23 mouse cellular contexts compared by ENCODE assay signal in genomic region chr8:86848401-86848800, GRCm38 (mm10). TPM values are rescaled to one million over a fixed set of nuclear protein-coding genes. Genes with fewer than 3 reads are reported as not detected.
DNase-seq lines count a peak whose midpoint lies in the region; ATAC-seq and TF ChIP-seq lines count a peak whose summit lies in the region.
"Had no signal": no experiment of that assay in that cellular context is flagged by ENCODE, and none has a peak within 500 bp of the region (broad histone marks: within the 10 kb centered on the region; RNA-seq: fewer than 3 reads in every experiment).

No protein-coding gene starts in this region.

- H3K4me3 ChIP-seq in embryonic facial prominence, embryonic 12.5 days: no peak overlapping the region
- H3K4me3 ChIP-seq in embryonic facial prominence, embryonic 10.5 days: no peak overlapping the region
- no peak overlapping the region for H3K4me3 ChIP-seq in liver, adult 2 months (ENCODE audit: insufficient read depth, low read depth, low read length)
- no peak overlapping the region for H3K4me3 ChIP-seq in liver, postnatal 0 days (ENCODE audit: low read depth, low read length)
- H3K4me3 ChIP-seq: erythroblast, embryonic 14.5 days; forebrain, embryonic 10.5 days; forebrain, embryonic 12.5 days had no signal

- 0 out of 2 replicates have a peak overlapping the region, but pooled peaks have one; percentile 30 for H3K27ac ChIP-seq in embryonic facial prominence, embryonic 12.5 days
- no peak overlapping the region for H3K27ac ChIP-seq in embryonic facial prominence, embryonic 10.5 days (replicated peaks)
- no peak overlapping the region for H3K27ac ChIP-seq in liver, adult 2 months (replicated peaks; ENCODE audit: insufficient read depth, low read depth, low read length)
- H3K27ac ChIP-seq in liver, postnatal 0 days (ENCODE audit: low read depth): no peak overlapping the region
- H3K27ac ChIP-seq: forebrain, embryonic 10.5 days; forebrain, embryonic 12.5 days had no signal

- no peak for ATAC-seq in embryonic facial prominence, embryonic 12.5 days (ENCODE audit: insufficient number of reproducible peaks, insufficient read depth, low FRiP score, low TSS enrichment)
- ATAC-seq in liver, postnatal 0 days: no peak
- ATAC-seq: activated CD4-positive, CD25-positive, alpha-beta regulatory T cell, adult 4 months; CD4-positive, CD25-positive, alpha-beta regulatory T cell, adult 4 months; forebrain, embryonic 14.5 days; forebrain, embryonic 16.5 days; Patski had no signal

- no peak for TF ChIP-seq CTCF in liver, adult 2 months (IDR thresholded peaks at IDR 0.05; ENCODE audit: low read depth, low read length)
- no peak for TF ChIP-seq CTCF in liver, postnatal 0 days (IDR thresholded peaks at IDR 0.05; ENCODE audit: low read depth)

- H3K9me3 ChIP-seq in embryonic facial prominence, embryonic 12.5 days: no peaks in the 10 kb centered on the region
- no peaks in the 10 kb centered on the region for H3K9me3 ChIP-seq in embryonic facial prominence, embryonic 10.5 days
- no peaks in the 10 kb centered on the region for H3K9me3 ChIP-seq in liver, postnatal 0 days (ENCODE audit: low read length)
- H3K9me3 ChIP-seq: forebrain, embryonic 10.5 days; forebrain, embryonic 12.5 days; G1E had no signal

- no peaks in the 10 kb centered on the region for H3K27me3 ChIP-seq in embryonic facial prominence, embryonic 12.5 days
- H3K27me3 ChIP-seq in embryonic facial prominence, embryonic 10.5 days (replicated peaks; ENCODE audit: low read depth, poor library complexity, severe bottlenecking): no peaks in the 10 kb centered on the region
- H3K27me3 ChIP-seq in liver, adult 2 months (ENCODE audit: control insufficient read depth, insufficient read depth, low read length): no peaks in the 10 kb centered on the region
- H3K27me3 ChIP-seq in liver, postnatal 0 days (ENCODE audit: insufficient read depth, low read length): no peaks in the 10 kb centered on the region
- H3K27me3 ChIP-seq: CH12.LX; forebrain, embryonic 12.5 days; Patski had no signal

- no peaks in the 10 kb centered on the region for H3K79me2 ChIP-seq in liver, adult 2 months (ENCODE audit: control insufficient read depth, insufficient read depth, low read length)

- DNase-seq in adrenal gland, adult 2 months: peak; percentile 64
- no peak for DNase-seq in adrenal gland, postnatal 10 days
- no peak for DNase-seq in embryonic facial prominence, embryonic 10.5 days (ENCODE audit: low spot score)
- peak; percentile 22 for DNase-seq in liver, adult 2 months (ENCODE audit: extremely low read depth, low read depth, low spot score)
- DNase-seq in liver, postnatal 0 days: no peak
- DNase-seq: adrenal gland, adult 8-10 months; B cell, adult 2 months; cerebellum, adult 11-12 months; cerebellum, adult 2 months; cerebellum, adult 9-10 months; cerebellum, postnatal 10 days; cerebellum, postnatal 25 days had no signal

- 87% methylated on average over 6 of the region's 6 CpGs for WGBS in embryonic facial prominence, embryonic 12.5 days
- 88% methylated on average over 6 of the region's 6 CpGs for WGBS in embryonic facial prominence, embryonic 10.5 days
- 49% methylated on average over 6 of the region's 6 CpGs for WGBS in liver, adult 2 months
- WGBS in liver, postnatal 0 days (ENCODE audit: insufficient replicate concordance): 70% methylated on average over 6 of the region's 6 CpGs

- H3K4me1 ChIP-seq in embryonic facial prominence, embryonic 12.5 days: no peaks in the 10 kb centered on the region
- H3K4me1 ChIP-seq in embryonic facial prominence, embryonic 10.5 days: peaks cover 9% of the 10 kb centered on the region; the same call in 1 of the 2 replicates
- H3K4me1 ChIP-seq in liver, adult 2 months (ENCODE audit: control insufficient read depth, insufficient read depth, low read length): no peaks in the 10 kb centered on the region
- no peaks in the 10 kb centered on the region for H3K4me1 ChIP-seq in liver, postnatal 0 days (ENCODE audit: insufficient read depth)

- no peak for TF ChIP-seq EP300 in liver, postnatal 0 days (IDR thresholded peaks at IDR 0.05; ENCODE audit: low read depth)

- TF ChIP-seq POLR2A in liver, adult 2 months (IDR thresholded peaks at IDR 0.05; ENCODE audit: extremely low read depth, insufficient read depth, low read length): no peak

- H3K9ac ChIP-seq in embryonic facial prominence, embryonic 12.5 days: no peak overlapping the region
- H3K9ac ChIP-seq in liver, adult 2 months (ENCODE audit: low read depth, low read length): no peak overlapping the region
- H3K9ac ChIP-seq in liver, postnatal 0 days (replicated peaks): no peak overlapping the region
- H3K9ac ChIP-seq: forebrain, embryonic 12.5 days had no signal

- no peak overlapping the region for H3K4me2 ChIP-seq in embryonic facial prominence, embryonic 12.5 days (replicated peaks)
- H3K4me2 ChIP-seq in liver, postnatal 0 days (ENCODE audit: low read depth, low read length): no peak overlapping the region
- H3K4me2 ChIP-seq: forebrain, embryonic 12.5 days had no signal

- peaks cover 50% of the 10 kb centered on the region for H3K36me3 ChIP-seq in embryonic facial prominence, embryonic 12.5 days
- H3K36me3 ChIP-seq in embryonic facial prominence, embryonic 10.5 days (replicated peaks): peaks cover 88% of the 10 kb centered on the region
- peaks cover 17% of the 10 kb centered on the region for H3K36me3 ChIP-seq in liver, adult 2 months (ENCODE audit: control insufficient read depth, insufficient read depth, low read length)
- H3K36me3 ChIP-seq in liver, postnatal 0 days (replicated peaks; ENCODE audit: insufficient read depth, low read length): peaks cover 38% of the 10 kb centered on the region

RNA-seq across cellular contexts. Expression of gene N4bp1, which starts 36.7 kb away (rescaled TPM):
- 10 to 100 TPM; 23.2 to 45.6 TPM for total RNA-seq in adrenal gland, adult 2 months (2021)
- 13.2 and 19.9 TPM in 2 replicates for polyA plus RNA-seq in adrenal gland, adult 2 months (2012; rRNA removed)
- total RNA-seq in adrenal gland, postnatal 10 days (2021): 10 to 100 TPM; 24.2 to 30.1 TPM
- polyA plus RNA-seq in embryonic facial prominence, embryonic 12.5 days (2016; fragmentation: Nextera tagmentation; extraction: Ambion mirVana): 12.2 and 12.5 TPM in 2 replicates
- 10.3 and 10.8 TPM in 2 replicates for polyA plus RNA-seq in embryonic facial prominence, embryonic 10.5 days (2016; fragmentation: Nextera tagmentation; extraction: Ambion mirVana)
- total RNA-seq in liver, adult 2 months (2014; rRNA removed): 3.5 and 4.4 TPM in 2 replicates
- 4.3 and 5.1 TPM in 2 replicates for polyA plus RNA-seq in liver, adult 2 months (2012; rRNA removed)
- 2.3 and 2.6 TPM in 2 replicates for polyA plus RNA-seq in liver, postnatal 0 days (2015; fragmentation: Nextera tagmentation; extraction: Ambion mirVana)

Comparison
In these comparisons a context has a peak if more than half of its experiments do, and no peak if none do; other contexts are left out.
1. DNase-seq: peak in adrenal gland, adult 2 months (single experiment) and liver, adult 2 months (single experiment); none in adrenal gland, postnatal 10 days (single experiment), embryonic facial prominence, embryonic 10.5 days (single experiment) and liver, postnatal 0 days (single experiment).